Mouse (Mus musculus): ENCODE measurements around the gene Sun3. TPM values are rescaled to one million over a fixed set of nuclear protein-coding genes. Genes with fewer than 3 reads are reported as not detected.

The Sun3 gene
- polyA plus RNA-seq (2012; ENCODE audit: low replicate concordance): not detected in 2 replicates

GRCm38 (mm10) chr11:9048703-9049060, at the start of gene Sun3:
TSS of gene Sun3 (minus strand) at chr11:9048991.

GRCm38 (mm10) chr11:9048011-9048702, 634 bp downstream of the Sun3 start, which contains the start of gene Gm11992:
TSS of gene Gm11992 (plus strand) at chr11:9048594.

GRCm38 (mm10) chr11:9010853-9011339, 37.9 kb downstream of the Sun3 start, which contains the start of gene Hus1:
TSS of gene Hus1 (minus strand) at chr11:9011191.

GRCm38 (mm10) chr11:8973166-8973565, 75.6 kb downstream of the Sun3 start, which contains the start of gene Pkd1l1:
TSS of gene Pkd1l1 (minus strand) at chr11:8973266.

Other genes starting within 250 kb of the Sun3 start
- gene Pkd1l1, start 75.7 kb downstream of the Sun3 start, polyA plus RNA-seq (2012; ENCODE audit: low replicate concordance): 0.40 TPM in 1 of 2 replicates, not detected in the other
- gene Hus1, start 37.8 kb downstream of the Sun3 start, polyA plus RNA-seq (2012; ENCODE audit: low replicate concordance): 1.6 and 18.1 TPM in 2 replicates
- gene Gm11992, start 397 bp downstream of the Sun3 start, polyA plus RNA-seq (2012; ENCODE audit: low replicate concordance): not detected in 2 replicates
- 0.43 TPM in 1 of 2 replicates, not detected in the other for gene Upp1, start 69.1 kb upstream of the Sun3 start, polyA plus RNA-seq (2012; ENCODE audit: low replicate concordance)
- not detected in 2 replicates for gene Abca13, start 143.0 kb upstream of the Sun3 start, polyA plus RNA-seq (2012; ENCODE audit: low replicate concordance)

All from leukemia stem cell, adult 10-12 weeks (primary cell).